15 mouse cellular contexts compared by ENCODE assay signal in the genomic region with DNA sequence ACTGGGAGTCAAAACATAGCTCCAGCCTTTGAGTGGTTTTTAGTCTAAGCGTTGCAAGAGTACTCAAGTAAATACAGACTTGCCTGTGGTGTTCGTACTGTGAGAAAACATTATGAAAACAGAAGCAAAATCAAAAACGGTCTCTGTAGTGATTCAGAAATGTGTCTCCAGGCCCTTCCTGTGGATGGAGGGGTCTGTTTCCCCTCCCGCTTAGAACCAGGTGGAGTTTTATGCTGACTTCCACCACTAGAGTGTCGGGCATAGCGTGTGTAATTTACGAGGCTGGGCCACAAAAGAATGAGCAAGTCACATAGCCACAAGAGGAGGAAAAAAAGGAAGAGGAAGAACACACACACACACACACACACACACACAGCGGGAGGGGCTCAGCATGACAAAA. TPM values are rescaled to one million over a fixed set of nuclear protein-coding genes. Genes with fewer than 3 reads are reported as not detected.
DNase-seq lines count a peak whose midpoint lies in the region; ATAC-seq lines count a peak whose summit lies in the region.
"Had no signal": no experiment of that assay in that cellular context is flagged by ENCODE, and none has a peak within 500 bp of the region (broad histone marks: within the 10 kb centered on the region; RNA-seq: fewer than 3 reads in every experiment).

No protein-coding gene starts in this region.

- H3K9ac ChIP-seq in midbrain, embryonic 15.5 days = no peak overlapping the region
- no peak overlapping the region for H3K9ac ChIP-seq in limb, embryonic 11.5 days (ENCODE audit: low read length)
- no peak overlapping the region for H3K9ac ChIP-seq in neural tube, embryonic 14.5 days (replicated peaks; ENCODE audit: low read depth, low read length)
- H3K9ac ChIP-seq: intestine, embryonic 15.5 days had no signal

- H3K27me3 ChIP-seq in midbrain, embryonic 15.5 days (replicated peaks) = no peaks in the 10 kb centered on the region
- no peaks in the 10 kb centered on the region for H3K27me3 ChIP-seq in midbrain, embryonic 10.5 days (ENCODE audit: low read depth, poor library complexity, severe bottlenecking)
- no peaks in the 10 kb centered on the region for H3K27me3 ChIP-seq in limb, embryonic 11.5 days (ENCODE audit: control insufficient read depth, insufficient read depth, low read length)
- no peaks in the 10 kb centered on the region for H3K27me3 ChIP-seq in neural tube, embryonic 14.5 days (ENCODE audit: control insufficient read depth, insufficient read depth, low read length)
- H3K27me3 ChIP-seq: intestine, embryonic 15.5 days had no signal

- H3K4me3 ChIP-seq in midbrain, embryonic 15.5 days = no peak overlapping the region
- H3K4me3 ChIP-seq in midbrain, embryonic 10.5 days = no peak overlapping the region
- no peak overlapping the region for H3K4me3 ChIP-seq in limb, embryonic 11.5 days (ENCODE audit: low read depth, low read length)
- H3K4me3 ChIP-seq in neural tube, embryonic 14.5 days (ENCODE audit: low read depth, low read length) = no peak overlapping the region
- H3K4me3 ChIP-seq: erythroblast, embryonic 14.5 days; intestine, embryonic 15.5 days had no signal

- no peak for ATAC-seq in midbrain, embryonic 15.5 days (replicated peaks)
- ATAC-seq in limb, embryonic 11.5 days (ENCODE audit: insufficient number of reproducible peaks, low FRiP score, low TSS enrichment, low read depth) = peak; percentile 56; the same call in 1 of the 2 replicates
- ATAC-seq in neural tube, embryonic 14.5 days (ENCODE audit: low read depth) = no peak
- ATAC-seq in erythroblast, adult 5-6 weeks (replicated peaks; ENCODE audit: low FRiP score, poor library complexity, severe bottlenecking) = no peak

- H3K4me2 ChIP-seq in midbrain, embryonic 15.5 days = no peak overlapping the region
- 0 out of 2 replicates have a peak overlapping the region, but pooled peaks have one; percentile 13 for H3K4me2 ChIP-seq in limb, embryonic 11.5 days (ENCODE audit: low read depth, severe bottlenecking)
- no peak overlapping the region for H3K4me2 ChIP-seq in neural tube, embryonic 14.5 days (ENCODE audit: low read depth, low read length)
- H3K4me2 ChIP-seq: intestine, embryonic 15.5 days had no signal

- peaks cover 6% of the 10 kb centered on the region; the same call in 1 of the 2 replicates for H3K4me1 ChIP-seq in midbrain, embryonic 15.5 days
- H3K4me1 ChIP-seq in midbrain, embryonic 10.5 days = peaks cover 12% of the 10 kb centered on the region
- H3K4me1 ChIP-seq in limb, embryonic 11.5 days (ENCODE audit: control insufficient read depth, insufficient read depth, low read length) = peaks cover 12% of the 10 kb centered on the region
- H3K4me1 ChIP-seq in neural tube, embryonic 14.5 days (ENCODE audit: control insufficient read depth, insufficient read depth, low read length) = peaks cover 7% of the 10 kb centered on the region; the same call in 1 of the 2 replicates
- H3K4me1 ChIP-seq: intestine, embryonic 15.5 days had no signal

- WGBS in midbrain, embryonic 15.5 days = 74% methylated on average over 8 of the region's 8 CpGs
- WGBS in midbrain, embryonic 10.5 days = 87% methylated on average over 8 of the region's 8 CpGs
- WGBS in limb, embryonic 11.5 days = 21% methylated on average over 8 of the region's 8 CpGs
- 45% methylated on average over 8 of the region's 8 CpGs for WGBS in neural tube, embryonic 14.5 days

- H3K9me3 ChIP-seq in midbrain, embryonic 15.5 days = no peaks in the 10 kb centered on the region
- no peaks in the 10 kb centered on the region for H3K9me3 ChIP-seq in midbrain, embryonic 10.5 days (replicated peaks)
- H3K9me3 ChIP-seq in limb, embryonic 11.5 days (ENCODE audit: control insufficient read depth, low read length) = no peaks in the 10 kb centered on the region
- no peaks in the 10 kb centered on the region for H3K9me3 ChIP-seq in neural tube, embryonic 14.5 days (ENCODE audit: control insufficient read depth, low read length)
- H3K9me3 ChIP-seq: intestine, embryonic 15.5 days had no signal

- no peaks in the 10 kb centered on the region for H3K36me3 ChIP-seq in midbrain, embryonic 15.5 days (replicated peaks)
- no peaks in the 10 kb centered on the region for H3K36me3 ChIP-seq in midbrain, embryonic 10.5 days
- H3K36me3 ChIP-seq in limb, embryonic 11.5 days (ENCODE audit: control insufficient read depth, insufficient read depth, low read length) = no peaks in the 10 kb centered on the region
- H3K36me3 ChIP-seq in neural tube, embryonic 14.5 days (ENCODE audit: control insufficient read depth, insufficient read depth, low read length) = no peaks in the 10 kb centered on the region
- H3K36me3 ChIP-seq: G1E; intestine, embryonic 15.5 days had no signal

- 0 out of 2 replicates have a peak overlapping the region, but pooled peaks have one; percentile 32 for H3K27ac ChIP-seq in midbrain, embryonic 15.5 days
- no peak overlapping the region for H3K27ac ChIP-seq in midbrain, embryonic 10.5 days (replicated peaks)
- peak overlapping the region; percentile 92 for H3K27ac ChIP-seq in limb, embryonic 11.5 days (replicated peaks; ENCODE audit: low read depth, low read length)
- H3K27ac ChIP-seq in neural tube, embryonic 14.5 days (ENCODE audit: low read depth, low read length) = peak overlapping the region; percentile 77; the same call in 1 of the 2 replicates
- H3K27ac ChIP-seq: intestine, embryonic 15.5 days had no signal

- peak; percentile 31 for DNase-seq in embryo, embryonic 11 days
- DNase-seq in embryo, embryonic 10 days (ENCODE audit: low spot score) = no peak
- no peak for DNase-seq in midbrain, embryonic 10.5 days (ENCODE audit: low spot score)
- DNase-seq in limb, embryonic 11.5 days (ENCODE audit: low spot score) = peak; percentile 63
- no peak for DNase-seq in retina, postnatal 1 day
- DNase-seq: cerebellum, adult 11 months; heart, adult 11 months; layer of hippocampus, postnatal 36 days; right cerebral cortex, adult 18-20 months had no signal

RNA-seq across cellular contexts. Expression of gene Rgs9, which starts 27.6 kb away (rescaled TPM):
- 14.5 and 16.0 TPM in 2 replicates for polyA plus RNA-seq in midbrain, embryonic 15.5 days (2015; fragmentation: Nextera tagmentation; extraction: Ambion mirVana)
- 1.6 and 2.2 TPM in 2 replicates for polyA plus RNA-seq in midbrain, embryonic 10.5 days (2016; fragmentation: Nextera tagmentation; extraction: Ambion mirVana)
- polyA plus RNA-seq in limb, embryonic 11.5 days (2014; fragmentation: Nextera tagmentation; extraction: Ambion mirVana) = 2.8 and 3.1 TPM in 2 replicates
- 7.1 and 16.1 TPM in 2 replicates for polyA plus RNA-seq in neural tube, embryonic 14.5 days (2014; fragmentation: Nextera tagmentation; extraction: Ambion mirVana)
- 2.1 TPM in 1 of 2 replicates, not detected in the other for total RNA-seq in erythroblast, adult 5-6 weeks (2015; ENCODE audit: low replicate concordance)
- not detected in 2 replicates for total RNA-seq in erythroblast, adult 5-6 weeks (2017; ENCODE audit: low replicate concordance)
- polyA plus RNA-seq: erythroblast, embryonic 14.5 days; G1E had no signal

Comparison
In these comparisons a context has a peak if more than half of its experiments do, and no peak if none do; other contexts are left out.
1. DNase-seq: peak in embryo, embryonic 11 days (single experiment) and limb, embryonic 11.5 days (single experiment); none in embryo, embryonic 10 days (single experiment), midbrain, embryonic 10.5 days (single experiment) and retina, postnatal 1 day (single experiment).